1 mouse cellular context compared by ENCODE assay signal in genomic region chr7:101970429-101970775, GRCm38 (mm10).
TF ChIP-seq lines count a peak whose summit lies in the region.

No protein-coding gene starts in this region.

TF ChIP-seq in CH12.LX, 34 proteins besides CTCF, POLR2A, EP300 and RAD21 (continued from another document):
- no peak for TF ChIP-seq JUN (IDR thresholded peaks at IDR 0.05; ENCODE audit: insufficient read depth, low read depth, low read length)
- no peak for TF ChIP-seq JUND (conservative IDR thresholded peaks at IDR 0.05; ENCODE audit: low read depth, low read length)
- TF ChIP-seq NRF1 (IDR thresholded peaks at IDR 0.05; ENCODE audit: low read depth, low read length), result no peak
- no peak for TF ChIP-seq IRF4 (IDR thresholded peaks at IDR 0.05; ENCODE audit: low read depth, low read length)
- TF ChIP-seq MAX (IDR thresholded peaks at IDR 0.05; ENCODE audit: low read length), result no peak
- no peak for TF ChIP-seq CHD1 (IDR thresholded peaks at IDR 0.05; ENCODE audit: low read depth, low read length)
- no peak for TF ChIP-seq CHD2 (IDR thresholded peaks at IDR 0.05; ENCODE audit: low read length)
- TF ChIP-seq ZKSCAN1 (IDR thresholded peaks at IDR 0.05; ENCODE audit: borderline replicate concordance, low read depth, low read length), result no peak
